Mouse (Mus musculus): ENCODE measurements around the gene Gapdhs.

GRCm38 (mm10) chr7:30785721-30786546 is 42.5 kb upstream of the Gapdhs start:
- TF ChIP-seq TAL1 (IDR thresholded peaks at IDR 0.05; ENCODE audit: low read length) (no peak), GATA1 (IDR thresholded peaks at IDR 0.05; ENCODE audit: low read length) (no peak)

Data from erythroblast, embryonic 14.5 days (primary cell).